ENCODE assay signal across 9 mouse cellular contexts in genomic region chr19:36883119-36883518, GRCm38 (mm10). TPM values are rescaled to one million over a fixed set of nuclear protein-coding genes. Genes with fewer than 3 reads are reported as not detected.
DNase-seq lines count a peak whose midpoint lies in the region; ATAC-seq and TF ChIP-seq lines count a peak whose summit lies in the region.
"Had no signal": no experiment of that assay in that cellular context is flagged by ENCODE, and none has a peak within 500 bp of the region (broad histone marks: within the 10 kb centered on the region; RNA-seq: fewer than 3 reads in every experiment).

No protein-coding gene starts in this region.

- H3K4me3 ChIP-seq in cerebellum, adult 2 months (replicated peaks; ENCODE audit: insufficient read depth, low read depth, low read length): no peak overlapping the region
- no peak overlapping the region for H3K4me3 ChIP-seq in kidney, embryonic 14.5 days (ENCODE audit: low read length)
- H3K4me3 ChIP-seq in E14TG2a.4 (replicated peaks; ENCODE audit: low read length): no peak overlapping the region
- H3K4me3 ChIP-seq in forebrain, embryonic 14.5 days (ENCODE audit: low read depth, low read length): no peak overlapping the region
- H3K4me3 ChIP-seq: heart, embryonic 13.5 days had no signal

- no peak for DNase-seq in cerebellum, adult 2 months
- no peak for DNase-seq in cerebellum, adult 9-11 months
- DNase-seq in kidney, postnatal 36 days: peak; percentile 16 to 59
- DNase-seq in forebrain, embryonic 14.5 days (ENCODE audit: low spot score): peak; percentile 56
- DNase-seq in retina, embryonic 14.5 days (ENCODE audit: low spot score): peak; percentile 66

- TF ChIP-seq CTCF in cerebellum, adult 2 months (IDR thresholded peaks at IDR 0.05; ENCODE audit: borderline replicate concordance, insufficient read depth, low read depth, low read length): peak; percentile 43; the same call in 1 of the 2 replicates
- peak; percentile 92 for TF ChIP-seq CTCF in E14TG2a.4 (conservative IDR thresholded peaks at IDR 0.05; ENCODE audit: low read length)

- no peak for TF ChIP-seq POLR2A in cerebellum, adult 2 months (IDR thresholded peaks at IDR 0.05; ENCODE audit: borderline replicate concordance, insufficient read depth, low read length)

- no peak overlapping the region for H3K9ac ChIP-seq in kidney, embryonic 14.5 days (ENCODE audit: low read depth, low read length)
- no peak overlapping the region for H3K9ac ChIP-seq in forebrain, embryonic 14.5 days (ENCODE audit: low read length)
- H3K9ac ChIP-seq: heart, embryonic 13.5 days had no signal

- 77% methylated on average over 6 of the region's 6 CpGs for WGBS in cerebellum, adult 2 months
- 82% methylated on average over 6 of the region's 6 CpGs for WGBS in kidney, embryonic 14.5 days
- 81% methylated on average over 6 of the region's 6 CpGs for WGBS in forebrain, embryonic 14.5 days

- no peaks in the 10 kb centered on the region for H3K4me1 ChIP-seq in cerebellum, adult 2 months (ENCODE audit: control insufficient read depth, insufficient read depth, low read length)
- H3K4me1 ChIP-seq in kidney, embryonic 14.5 days (ENCODE audit: control insufficient read depth, insufficient read depth, low read length): no peaks in the 10 kb centered on the region
- peaks cover 14% of the 10 kb centered on the region for H3K4me1 ChIP-seq in E14TG2a.4 (replicated peaks; ENCODE audit: low read depth, low read length)
- no peaks in the 10 kb centered on the region for H3K4me1 ChIP-seq in forebrain, embryonic 14.5 days (ENCODE audit: control insufficient read depth, insufficient read depth, low read length)

- H3K36me3 ChIP-seq in kidney, embryonic 14.5 days (ENCODE audit: control insufficient read depth, insufficient read depth, low read length): peaks cover 96% of the 10 kb centered on the region
- H3K36me3 ChIP-seq in E14TG2a.4 (ENCODE audit: insufficient read depth, low read length): peaks cover 100% of the 10 kb centered on the region
- peaks cover 90% of the 10 kb centered on the region for H3K36me3 ChIP-seq in forebrain, embryonic 14.5 days (ENCODE audit: control insufficient read depth, insufficient read depth, low read length)

- no peak overlapping the region for H3K4me2 ChIP-seq in kidney, embryonic 14.5 days (replicated peaks; ENCODE audit: low read depth, low read length)
- H3K4me2 ChIP-seq in forebrain, embryonic 14.5 days (ENCODE audit: low read length): no peak overlapping the region
- H3K4me2 ChIP-seq: heart, embryonic 13.5 days had no signal

- ATAC-seq in kidney, embryonic 14.5 days (ENCODE audit: low FRiP score, low TSS enrichment): no peak
- ATAC-seq in forebrain, embryonic 14.5 days: peak; percentile 42; the same call in 1 of the 2 replicates
- no peak for ATAC-seq in activated CD4-positive, CD25-positive, alpha-beta regulatory T cell, adult 4 months

- H3K27ac ChIP-seq in cerebellum, adult 2 months (ENCODE audit: insufficient read depth, low read length): no peak overlapping the region
- no peak overlapping the region for H3K27ac ChIP-seq in kidney, embryonic 14.5 days (ENCODE audit: low read depth, low read length)
- H3K27ac ChIP-seq in forebrain, embryonic 14.5 days (ENCODE audit: low read depth, low read length): no peak overlapping the region
- H3K27ac ChIP-seq: heart, embryonic 13.5 days had no signal

- no peaks in the 10 kb centered on the region for H3K9me3 ChIP-seq in kidney, embryonic 14.5 days (ENCODE audit: control insufficient read depth, low read length)
- H3K9me3 ChIP-seq in E14TG2a.4 (ENCODE audit: low read length): no peaks in the 10 kb centered on the region
- no peaks in the 10 kb centered on the region for H3K9me3 ChIP-seq in forebrain, embryonic 14.5 days (replicated peaks; ENCODE audit: control insufficient read depth, low read length)
- H3K9me3 ChIP-seq: heart, embryonic 13.5 days had no signal

- H3K27me3 ChIP-seq in cerebellum, adult 2 months (ENCODE audit: control insufficient read depth, insufficient read depth, low read length): no peaks in the 10 kb centered on the region
- H3K27me3 ChIP-seq in kidney, embryonic 14.5 days (ENCODE audit: control insufficient read depth, insufficient read depth, low read length): no peaks in the 10 kb centered on the region
- H3K27me3 ChIP-seq in E14TG2a.4 (ENCODE audit: insufficient read depth, low read length): no peaks in the 10 kb centered on the region
- no peaks in the 10 kb centered on the region for H3K27me3 ChIP-seq in forebrain, embryonic 14.5 days (replicated peaks; ENCODE audit: control insufficient read depth, insufficient read depth, low read length)
- H3K27me3 ChIP-seq: heart, embryonic 13.5 days had no signal

RNA-seq across cellular contexts. Expression of gene Fgfbp3, which starts 36.3 kb away (rescaled TPM):
- 8.1 and 10.2 TPM in 2 replicates for polyA plus RNA-seq in cerebellum, adult 2 months (2012; rRNA removed)
- polyA plus RNA-seq in kidney, embryonic 14.5 days (2014; fragmentation: Nextera tagmentation; extraction: Ambion mirVana): 4.9 and 6.0 TPM in 2 replicates
- polyA plus RNA-seq in forebrain, embryonic 14.5 days (2014; fragmentation: Nextera tagmentation; extraction: Ambion mirVana): 21.4 and 22.0 TPM in 2 replicates
- polyA plus RNA-seq in activated CD4-positive, CD25-positive, alpha-beta regulatory T cell, adult 4 months (2017; shearing (Covaris generic)): not detected

RNA-seq across cellular contexts. Expression of gene Btaf1, which starts 42.8 kb away (rescaled TPM):
- 11.2 and 12.0 TPM in 2 replicates for polyA plus RNA-seq in cerebellum, adult 2 months (2012; rRNA removed)
- 9.1 and 19.0 TPM in 2 replicates for polyA plus RNA-seq in kidney, embryonic 14.5 days (2014; fragmentation: Nextera tagmentation; extraction: Ambion mirVana)
- polyA plus RNA-seq in forebrain, embryonic 14.5 days (2014; fragmentation: Nextera tagmentation; extraction: Ambion mirVana): 11.4 and 13.4 TPM in 2 replicates
- 1 to 10 TPM; 8.2 to 9.1 TPM for polyA plus RNA-seq in activated CD4-positive, CD25-positive, alpha-beta regulatory T cell, adult 4 months (2017; shearing (Covaris generic))

RNA-seq across cellular contexts. Expression of gene Tnks2, which starts 49.1 kb away (rescaled TPM):
- 52.8 and 56.7 TPM in 2 replicates for polyA plus RNA-seq in cerebellum, adult 2 months (2012; rRNA removed)
- polyA plus RNA-seq in kidney, embryonic 14.5 days (2014; fragmentation: Nextera tagmentation; extraction: Ambion mirVana): 55.7 and 93.9 TPM in 2 replicates
- polyA plus RNA-seq in forebrain, embryonic 14.5 days (2014; fragmentation: Nextera tagmentation; extraction: Ambion mirVana): 50.0 and 50.7 TPM in 2 replicates
- polyA plus RNA-seq in activated CD4-positive, CD25-positive, alpha-beta regulatory T cell, adult 4 months (2017; shearing (Covaris generic)): 10 to 100 TPM; 31.1 to 32.4 TPM

Comparison
In these comparisons a context has a peak if more than half of its experiments do, and no peak if none do; other contexts are left out.
1. DNase-seq: peak in kidney, postnatal 36 days (2 of 2), forebrain, embryonic 14.5 days (single experiment) and retina, embryonic 14.5 days (single experiment); none in cerebellum, adult 2 months (0 of 2) and cerebellum, adult 9-11 months (single experiment).